Mouse (Mus musculus): ENCODE measurements at regions not wholly inside any gene's neighbourhood (a gene's known extent, or its start where the extent isn't known, plus 50 kb on each side); places are given as distances from the start of the nearest gene placed in this dataset.

DNA sequence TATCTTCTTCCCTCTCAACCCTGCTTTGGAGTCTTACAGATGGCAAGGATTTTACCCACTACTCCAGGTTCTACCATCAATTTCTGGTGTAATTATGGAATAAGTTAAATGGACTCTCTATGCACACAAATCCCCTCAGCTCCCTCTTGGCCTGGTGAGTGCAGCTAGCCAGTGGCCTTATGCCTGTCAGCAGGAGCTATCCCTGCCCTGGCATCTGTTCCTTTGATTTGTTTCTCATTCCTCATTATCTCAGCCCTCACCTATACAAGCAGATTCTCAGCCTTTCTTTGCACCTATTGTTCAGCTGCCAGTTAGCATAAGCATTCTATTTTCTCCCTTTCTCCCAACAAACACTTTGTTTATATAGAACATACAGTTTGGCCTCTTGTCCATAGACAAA is 150.3 kb downstream of the Rnf152 start:
- DNase-seq (ENCODE audit: extremely low read depth, low read depth), result no peak

DNA sequence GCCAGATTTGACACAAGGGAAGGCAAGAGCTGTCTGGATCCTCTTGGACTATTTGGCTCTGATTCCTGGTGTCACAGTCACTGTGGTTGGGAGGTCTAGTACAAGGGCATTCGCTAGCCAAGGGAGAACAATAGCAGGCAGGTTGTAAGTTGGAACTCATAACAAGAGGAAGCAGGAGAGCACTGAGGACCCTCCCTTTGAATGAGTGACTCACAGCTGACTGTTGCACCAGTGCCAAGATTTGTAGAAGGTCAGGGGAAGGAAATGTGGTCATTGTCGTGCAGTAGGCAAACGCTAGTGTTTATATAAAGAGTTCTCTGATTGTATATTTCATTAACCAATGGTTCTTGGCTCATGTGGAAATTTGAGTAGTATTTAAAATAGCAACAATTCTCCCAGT is 157.2 kb downstream of the Rnf152 start:
- DNase-seq (ENCODE audit: extremely low read depth, low read depth), result no peak

DNA sequence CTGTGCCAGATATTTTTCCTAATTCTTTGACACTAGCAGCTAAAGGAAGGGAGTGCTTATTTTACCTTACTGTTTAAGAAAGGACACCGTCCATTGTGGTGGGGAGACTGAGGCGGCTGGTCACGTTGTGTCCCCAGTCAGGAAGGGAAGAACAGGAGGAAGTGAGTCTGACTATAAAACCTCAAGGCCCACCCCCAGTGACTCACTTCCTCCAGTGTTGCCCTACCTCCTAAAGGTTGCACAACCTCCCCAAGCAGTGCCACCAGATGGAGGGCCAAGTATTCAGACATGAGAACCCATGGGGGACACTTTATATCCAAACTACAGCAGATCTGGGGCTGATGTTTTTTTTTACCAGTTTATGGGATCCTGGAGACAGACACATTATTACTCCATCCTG is 165.4 kb downstream of the Rnf152 start:
- DNase-seq (ENCODE audit: extremely low read depth, low read depth), result no peak

DNA sequence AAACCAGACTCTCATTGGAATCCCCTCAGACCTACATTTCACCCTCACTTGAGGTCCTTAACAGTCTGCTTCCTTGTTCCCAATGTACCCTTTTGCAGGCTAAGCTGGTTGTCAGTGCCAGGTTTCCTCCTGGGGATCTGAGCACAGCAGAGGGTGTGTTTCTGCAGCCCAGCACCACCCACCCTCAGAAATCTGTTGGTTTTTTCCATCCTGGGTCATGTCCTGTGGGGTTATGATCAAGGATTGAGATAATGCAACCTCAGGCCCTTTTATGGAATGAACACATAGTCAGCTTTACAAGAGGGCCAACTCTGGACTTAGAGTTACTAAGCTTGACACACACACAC is 167.6 kb downstream of the Rnf152 start:
- no peak for DNase-seq (ENCODE audit: extremely low read depth, low read depth)

DNA sequence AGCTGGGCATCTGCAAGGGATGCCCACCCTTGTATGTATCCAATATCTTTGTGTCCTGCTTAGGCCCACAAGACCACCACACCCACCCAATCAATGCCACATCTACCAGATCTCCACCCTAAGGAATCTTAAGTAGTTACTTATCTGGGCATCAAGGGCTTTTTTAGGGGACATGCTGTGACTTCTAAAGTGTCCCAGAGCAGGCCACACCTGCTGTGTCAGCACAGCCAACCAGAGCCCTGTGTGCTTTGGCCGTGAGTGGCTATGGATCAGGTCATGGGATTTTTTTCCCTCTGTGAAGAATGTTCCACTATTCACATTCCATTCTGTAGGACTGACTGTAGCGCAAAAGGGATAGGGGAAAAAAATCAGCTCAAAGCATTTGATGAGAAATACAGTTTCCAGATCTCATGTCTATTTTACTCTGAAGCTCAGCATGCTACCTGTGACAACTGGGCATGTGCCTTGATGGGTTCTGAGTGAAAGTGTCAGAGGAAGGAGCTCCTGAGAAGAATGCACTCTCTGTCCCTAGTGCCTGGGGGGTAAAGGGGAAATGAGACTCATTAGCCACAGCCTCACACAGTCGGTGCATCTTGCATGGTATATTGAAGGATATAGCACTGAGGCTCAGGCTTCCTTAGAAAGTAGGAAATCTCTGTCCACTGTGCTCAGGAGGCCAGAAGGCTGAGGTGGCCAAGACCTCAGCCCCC is 168.1 kb downstream of the Rnf152 start:
- DNase-seq (ENCODE audit: extremely low read depth, low read depth), result no peak

DNA sequence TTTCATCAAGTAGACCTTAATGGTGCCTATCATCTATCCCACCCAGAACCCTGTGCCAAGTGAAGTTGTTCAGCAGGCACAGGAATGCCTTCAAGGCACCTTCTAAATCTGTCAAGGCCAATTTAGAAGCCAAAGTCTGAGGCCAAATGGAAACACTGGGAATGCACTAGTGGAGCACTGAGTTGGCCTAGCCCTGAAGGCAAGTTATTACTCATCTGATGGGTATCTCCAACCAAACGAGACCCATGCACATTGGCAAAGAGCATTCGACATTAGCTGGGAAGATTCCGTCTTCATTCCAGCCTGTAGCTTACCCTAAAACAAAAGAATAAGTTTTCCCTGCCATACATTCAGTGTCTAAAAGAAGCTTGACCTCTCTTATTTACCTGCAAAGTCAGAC is 172.0 kb downstream of the Rnf152 start:
- DNase-seq (ENCODE audit: extremely low read depth, low read depth), result no peak

DNA sequence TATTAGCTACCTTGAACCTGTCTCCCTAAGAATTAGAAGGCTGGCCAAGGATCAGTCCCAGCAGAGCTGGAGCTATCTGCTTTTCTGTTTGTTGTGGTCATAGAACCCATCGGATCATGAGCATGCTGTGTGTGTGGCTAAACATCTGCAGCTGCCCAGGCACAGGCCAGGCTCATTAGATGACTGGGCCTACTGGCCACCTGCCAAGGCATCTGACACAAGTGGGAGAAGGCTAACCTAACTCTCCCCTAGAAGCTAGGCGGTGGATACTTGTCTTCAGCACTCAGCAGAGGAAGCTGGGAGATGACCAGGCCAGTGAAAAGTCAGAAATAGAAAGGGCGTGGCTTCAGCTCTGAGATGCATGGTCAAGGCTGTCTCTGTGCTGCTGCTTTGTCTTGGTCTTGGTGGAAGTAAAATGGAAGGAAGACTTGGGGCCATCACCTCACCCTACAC is 177.1 kb downstream of the Rnf152 start:
- no peak for DNase-seq (ENCODE audit: extremely low read depth, low read depth)

DNA sequence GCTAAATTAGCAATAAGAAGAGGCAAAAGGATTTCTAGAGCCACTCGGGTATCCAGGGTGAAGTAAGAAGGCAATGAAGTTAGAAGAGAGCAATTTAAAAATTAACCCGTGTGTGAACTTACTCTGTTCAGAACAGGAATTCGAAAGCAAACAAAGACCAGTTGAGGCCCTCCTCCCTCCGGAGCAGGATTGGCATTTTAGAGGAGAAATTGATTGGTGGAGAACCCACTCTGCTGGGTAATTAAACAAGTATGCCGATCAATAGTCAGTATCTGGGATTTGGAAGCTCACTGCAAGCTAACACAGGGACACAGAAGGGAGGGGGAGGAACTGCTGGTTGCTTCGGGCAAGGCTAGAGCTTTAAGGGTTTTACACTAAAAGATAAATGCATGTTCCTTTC is 177.7 kb downstream of the Rnf152 start:
- DNase-seq (ENCODE audit: extremely low read depth, low read depth), result no peak

DNA sequence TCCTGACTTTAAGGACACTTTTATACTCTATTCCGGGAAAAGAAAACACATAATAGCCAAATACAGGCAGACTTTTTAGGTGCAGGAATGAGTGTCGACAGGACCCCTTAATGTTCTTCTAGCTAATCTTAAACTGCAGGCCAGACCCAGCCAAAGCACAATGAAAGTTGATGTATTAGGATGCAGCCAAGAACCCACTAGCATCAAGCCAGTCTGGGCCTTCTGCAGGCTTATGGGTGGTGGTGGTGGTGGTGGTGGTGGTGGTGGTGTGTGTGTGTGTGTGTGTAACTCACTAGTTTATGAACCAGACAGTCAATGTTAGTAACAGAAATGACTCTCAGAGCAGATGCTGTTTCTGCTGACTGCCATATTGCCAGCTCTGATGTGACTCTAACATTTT is 178.6 kb downstream of the Rnf152 start:
- no peak for DNase-seq (ENCODE audit: extremely low read depth, low read depth)

DNA sequence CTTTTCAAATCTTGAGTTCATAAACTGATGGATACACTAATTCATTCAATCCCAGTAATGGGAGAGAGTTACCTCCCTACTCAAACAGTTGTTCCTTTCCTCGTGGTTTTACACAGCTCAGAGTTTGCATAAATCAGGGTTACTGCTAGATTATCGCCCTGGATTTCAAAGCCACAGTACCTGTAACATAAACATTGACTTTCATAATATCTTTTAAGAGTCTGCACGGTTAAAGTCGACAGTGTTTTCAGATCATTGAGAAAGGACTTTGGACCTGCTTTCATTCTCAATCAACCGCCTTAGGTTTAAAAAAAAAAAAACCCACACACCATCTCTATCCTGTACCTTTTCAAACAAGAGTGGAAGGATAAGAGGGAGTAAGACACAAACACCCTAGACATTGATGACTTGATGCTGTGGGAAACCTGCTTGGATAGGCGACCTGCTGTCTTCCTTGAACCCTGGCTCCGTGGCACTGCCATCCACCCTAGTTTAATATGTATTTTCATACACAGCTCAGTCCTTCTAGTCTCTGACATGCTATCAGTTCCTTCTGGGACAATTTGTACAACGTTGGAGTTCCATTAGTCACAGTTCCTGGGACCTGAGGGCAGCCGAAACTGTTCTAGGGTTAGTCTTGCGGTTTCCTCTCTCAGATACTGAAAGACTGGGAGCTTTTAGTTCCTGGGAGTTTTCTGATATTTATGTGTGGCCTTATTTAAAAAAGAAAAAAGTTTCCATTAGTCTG is 179.3 kb downstream of the Rnf152 start:
- no peak for DNase-seq (ENCODE audit: extremely low read depth, low read depth)

DNA sequence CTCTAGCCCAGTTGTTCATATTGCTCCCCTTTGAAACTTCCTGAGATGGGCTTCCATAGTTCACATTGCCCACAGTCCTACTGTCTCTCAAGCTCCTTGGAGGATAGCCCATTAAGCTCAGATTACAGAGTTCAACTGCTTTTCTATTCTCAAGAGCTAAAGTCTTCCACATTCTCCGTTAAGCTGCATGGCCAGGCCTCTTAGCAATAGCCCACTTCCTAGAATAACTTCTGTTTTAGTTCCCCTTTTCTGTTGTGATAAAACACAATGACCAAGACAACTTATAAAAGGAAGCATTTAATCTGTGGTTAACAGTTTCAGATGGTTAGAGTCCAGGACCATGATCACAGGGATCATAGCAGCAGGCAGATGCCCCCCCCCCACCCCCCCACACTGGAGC is 185.5 kb downstream of the Rnf152 start:
- DNase-seq (ENCODE audit: extremely low read depth, low read depth), result peak; percentile 89

DNA sequence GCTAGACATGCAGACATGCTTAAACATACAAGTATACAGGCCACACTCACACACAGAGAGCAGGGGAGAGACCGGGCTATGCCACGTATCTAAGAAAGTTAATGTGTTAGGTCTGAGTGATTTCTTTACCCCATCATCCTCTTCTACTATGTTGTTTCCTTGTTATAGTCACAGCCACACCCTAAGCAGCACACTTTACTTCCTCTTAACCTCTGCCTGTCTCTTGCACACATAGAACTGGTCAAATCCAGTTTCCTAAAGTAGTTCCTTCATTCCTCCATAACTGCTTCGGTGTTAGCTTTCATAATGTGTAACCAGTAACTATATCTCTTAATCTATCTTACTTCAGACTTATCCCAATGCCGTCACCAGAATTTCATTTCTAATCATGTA is 186.4 kb downstream of the Rnf152 start:
- peak; percentile 77 for DNase-seq (ENCODE audit: extremely low read depth, low read depth)

DNA sequence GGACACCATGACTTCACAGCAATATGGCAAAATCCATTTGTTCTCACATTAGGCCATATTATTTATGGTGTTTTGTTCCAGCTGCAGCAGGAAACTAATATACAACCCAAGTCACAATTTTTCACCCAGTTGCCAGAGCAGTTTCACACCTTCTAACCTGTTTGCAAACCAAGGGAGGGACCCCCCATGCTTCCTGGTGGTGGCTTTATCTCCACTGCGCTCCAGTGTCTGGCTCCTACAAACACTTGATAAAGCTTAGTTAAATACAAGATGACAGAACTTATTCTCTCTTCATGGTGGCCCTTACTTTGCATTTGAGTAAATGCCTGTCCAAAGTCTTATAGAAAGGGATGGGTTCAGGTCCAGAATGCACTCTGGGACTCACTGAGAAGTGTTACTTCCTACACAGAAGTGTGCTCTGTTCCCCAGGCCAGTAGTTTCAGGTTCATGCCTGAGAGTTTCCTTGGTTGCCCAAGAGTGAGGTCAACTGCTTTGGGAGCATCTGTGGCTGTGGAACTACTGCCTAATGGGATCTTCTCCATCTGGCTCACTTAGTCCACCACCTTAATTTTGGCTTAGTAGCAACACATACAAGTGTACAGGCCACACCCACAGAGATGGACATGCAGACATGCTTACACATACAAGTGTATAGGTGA is 186.9 kb downstream of the Rnf152 start:
- peak; percentile 13 for DNase-seq (ENCODE audit: extremely low read depth, low read depth)

DNA sequence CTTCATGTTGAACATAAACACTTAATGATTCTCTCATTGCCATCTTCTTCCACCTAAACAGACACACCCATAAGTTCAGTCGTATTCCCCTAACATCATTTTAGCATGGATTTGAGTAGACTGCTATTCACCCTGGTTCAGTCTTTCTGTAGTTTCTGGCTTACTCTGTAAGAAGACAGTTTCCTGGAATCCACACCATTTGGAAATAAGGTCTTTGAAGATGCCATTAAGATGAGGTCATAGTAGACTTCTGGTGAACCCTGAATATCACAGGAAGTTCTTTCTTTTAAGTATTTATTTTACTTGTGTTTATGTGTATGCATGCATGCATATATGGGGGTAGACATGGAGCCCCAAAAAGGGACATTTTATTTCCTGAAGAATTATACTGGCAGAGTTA is 187.7 kb downstream of the Rnf152 start:
- no peak for DNase-seq (ENCODE audit: extremely low read depth, low read depth)

DNA sequence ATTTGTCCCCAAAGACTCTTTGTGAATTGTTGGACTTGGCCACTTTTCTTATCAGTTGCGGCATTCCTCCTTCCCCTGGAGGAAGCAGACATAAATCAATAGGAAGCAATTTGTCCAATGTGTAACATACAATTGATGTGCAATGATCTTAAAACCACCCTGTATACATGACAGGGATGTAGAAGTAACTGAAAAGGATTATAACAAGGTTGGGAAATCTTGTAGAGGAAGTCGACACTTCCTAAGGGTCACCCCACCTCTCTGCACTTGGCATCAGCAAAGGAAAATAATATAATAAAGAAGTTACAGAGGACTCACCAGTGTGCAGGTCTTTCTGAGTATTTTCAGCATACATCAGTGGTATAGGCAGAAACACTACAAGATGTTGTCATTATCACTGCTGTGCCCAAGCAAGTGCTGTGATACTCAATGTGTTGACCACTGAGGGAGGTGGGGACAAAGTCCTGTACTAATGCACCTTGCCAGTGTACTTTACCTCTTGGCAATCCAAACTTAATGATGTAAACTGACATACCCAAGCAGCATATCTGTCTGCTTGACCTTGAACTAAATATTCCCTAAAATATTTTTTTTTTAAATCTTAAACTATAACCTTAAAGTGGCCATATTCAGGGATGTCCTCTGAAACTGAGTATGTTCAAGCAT is 198.9 kb downstream of the Rnf152 start:
- no peak for DNase-seq (ENCODE audit: extremely low read depth, low read depth)

DNA sequence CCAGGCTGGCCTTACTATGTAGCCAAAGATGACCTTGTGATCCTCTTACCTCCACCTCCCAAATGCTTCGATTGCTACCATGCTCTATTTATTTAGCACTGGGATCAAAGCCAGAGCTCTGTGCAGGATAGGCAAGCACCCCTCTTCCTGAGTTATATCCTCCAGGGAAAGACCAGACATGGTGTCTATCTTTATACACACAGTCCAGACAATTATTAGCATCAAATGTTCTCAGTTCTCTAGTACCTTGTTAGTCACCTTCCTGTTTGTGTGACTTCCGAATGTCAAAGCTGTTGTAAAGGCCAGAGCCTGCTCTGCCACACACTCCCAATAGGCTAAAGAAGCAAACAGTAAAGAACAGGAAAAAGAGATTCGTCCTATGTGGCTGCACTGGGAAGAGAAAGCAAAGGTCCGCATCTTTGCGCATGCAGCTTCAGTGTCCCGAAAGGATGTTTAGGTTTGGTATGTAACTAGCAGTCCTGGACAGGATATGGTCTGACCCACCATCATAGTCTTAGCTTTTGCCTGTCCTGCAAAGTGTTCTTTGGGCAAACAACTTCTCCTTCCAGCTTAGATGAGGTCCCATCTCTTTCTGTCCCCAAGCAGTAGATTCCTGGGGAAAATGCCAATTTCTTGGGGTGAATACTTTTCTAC is 204.2 kb downstream of the Rnf152 start:
- no peak for DNase-seq (ENCODE audit: extremely low read depth, low read depth)

DNA sequence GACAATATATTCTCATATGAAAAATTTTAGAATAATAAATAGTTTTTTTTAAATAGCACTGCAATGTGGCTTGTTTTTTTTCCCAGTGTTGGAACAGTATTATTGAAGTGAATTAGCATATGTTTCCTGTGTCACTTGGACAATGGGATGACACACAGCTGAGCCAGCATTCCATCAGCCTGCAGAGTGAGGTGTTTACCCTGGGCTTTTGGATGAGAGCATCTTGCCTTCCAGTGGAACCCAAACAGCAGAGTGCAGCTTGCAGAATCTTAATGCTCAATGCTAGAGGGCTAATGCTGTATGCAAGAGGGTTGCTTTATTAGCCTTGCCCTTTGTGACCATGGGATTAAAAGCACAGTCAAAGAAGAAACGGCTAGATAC is 205.1 kb downstream of the Rnf152 start:
- no peak for DNase-seq (ENCODE audit: extremely low read depth, low read depth)

DNA sequence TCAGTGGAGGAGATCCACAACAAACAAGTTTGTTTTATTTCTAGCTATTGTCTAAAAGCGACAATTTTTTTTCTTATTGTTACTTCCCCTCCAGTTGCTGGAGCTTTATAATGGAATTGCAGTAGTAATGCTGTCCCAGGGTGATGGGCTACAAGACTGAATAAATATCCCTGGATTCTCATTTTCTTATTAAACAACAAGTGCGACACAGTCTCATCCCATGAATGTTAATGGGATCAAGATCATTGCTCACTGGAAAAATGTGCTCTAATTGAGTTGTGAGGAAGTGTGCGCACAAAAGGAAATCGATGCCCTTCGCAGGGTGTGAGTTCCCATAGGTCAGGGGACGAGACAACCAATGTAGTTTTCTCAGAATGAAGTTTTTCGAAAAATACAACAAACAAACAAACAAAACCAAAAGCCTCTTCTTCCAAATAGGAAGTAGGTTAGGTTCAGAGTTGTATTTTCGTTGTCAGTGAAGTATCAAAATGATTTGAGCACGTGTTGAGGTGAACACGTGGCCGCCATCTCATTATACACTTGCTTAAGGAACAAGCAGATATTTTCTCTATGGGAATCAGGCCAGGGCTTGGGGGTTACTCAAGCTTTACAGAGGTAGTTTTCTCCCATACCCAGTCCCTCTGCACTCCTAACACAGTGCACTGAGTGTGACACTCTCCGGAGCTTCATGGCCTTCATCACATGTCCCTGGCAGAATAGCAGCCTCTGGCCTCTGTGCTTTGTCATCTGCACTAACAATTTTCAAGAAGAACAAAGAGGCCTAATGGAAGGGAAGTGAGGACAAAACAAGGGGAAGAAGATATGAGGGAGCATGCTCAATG is 205.7 kb downstream of the Rnf152 start:
- no peak for DNase-seq (ENCODE audit: extremely low read depth, low read depth)

DNA sequence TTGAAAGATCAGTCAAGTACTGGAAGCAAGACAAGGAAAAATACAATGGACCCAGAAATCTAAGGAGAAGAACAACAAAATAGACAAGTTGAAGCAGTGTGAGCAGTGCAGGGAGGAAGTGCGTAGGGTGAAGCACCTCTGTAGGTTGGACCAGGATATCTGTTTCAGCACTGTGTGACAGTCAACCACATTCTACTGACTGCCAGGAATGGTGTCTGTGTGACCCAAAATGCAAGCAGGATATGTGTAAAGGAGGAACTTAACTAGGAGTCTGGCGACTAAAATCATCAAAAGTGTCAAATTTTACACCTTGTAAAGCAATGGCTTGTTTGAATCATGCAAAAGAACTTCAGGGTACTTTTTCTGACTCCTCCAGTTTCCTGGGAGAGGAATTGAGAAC is 207.7 kb downstream of the Rnf152 start:
- no peak for DNase-seq (ENCODE audit: extremely low read depth, low read depth)

DNA sequence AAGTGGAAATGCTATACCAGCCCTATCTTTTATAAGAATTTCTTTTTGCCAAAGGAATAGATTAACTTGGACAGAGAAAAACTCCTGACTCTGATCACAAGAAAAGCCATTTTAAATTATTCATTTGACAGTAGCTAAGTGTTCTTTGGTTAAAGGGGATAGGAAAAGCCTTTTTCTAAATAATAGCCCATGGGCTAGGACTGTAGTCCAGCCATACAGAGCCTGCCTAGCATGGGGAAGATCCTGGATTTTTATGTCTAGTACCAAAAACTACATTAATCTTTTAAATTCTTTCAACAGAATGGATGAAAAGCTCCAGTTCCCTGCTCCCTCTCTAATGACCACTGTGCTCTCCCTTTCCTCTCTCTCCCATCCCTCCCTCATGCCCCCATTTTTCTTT is 208.5 kb downstream of the Rnf152 start:
- DNase-seq (ENCODE audit: extremely low read depth, low read depth), result no peak

DNA sequence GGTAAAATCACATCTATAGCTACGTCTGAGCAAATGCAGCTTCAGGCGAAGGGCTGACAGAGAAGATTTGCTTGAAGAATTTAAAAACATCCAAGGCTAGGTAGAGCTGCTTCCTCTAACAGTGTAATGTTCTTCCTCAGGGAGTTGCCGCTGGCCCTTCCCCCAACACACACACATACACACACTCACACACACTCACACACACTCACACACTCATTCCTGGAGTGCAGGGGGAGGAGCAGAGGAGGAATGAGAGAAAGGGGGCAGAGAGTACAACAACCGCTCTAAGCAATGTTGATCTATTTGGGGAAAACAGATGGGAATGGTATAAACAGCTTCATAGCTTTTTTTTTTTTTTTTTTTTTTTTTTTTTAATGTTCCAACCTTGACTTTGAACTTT is 232.6 kb downstream of the Rnf152 start:
- DNase-seq (ENCODE audit: extremely low read depth, low read depth), result no peak
